ENCODE assay signal across 10 mouse cellular contexts in the genomic region with DNA sequence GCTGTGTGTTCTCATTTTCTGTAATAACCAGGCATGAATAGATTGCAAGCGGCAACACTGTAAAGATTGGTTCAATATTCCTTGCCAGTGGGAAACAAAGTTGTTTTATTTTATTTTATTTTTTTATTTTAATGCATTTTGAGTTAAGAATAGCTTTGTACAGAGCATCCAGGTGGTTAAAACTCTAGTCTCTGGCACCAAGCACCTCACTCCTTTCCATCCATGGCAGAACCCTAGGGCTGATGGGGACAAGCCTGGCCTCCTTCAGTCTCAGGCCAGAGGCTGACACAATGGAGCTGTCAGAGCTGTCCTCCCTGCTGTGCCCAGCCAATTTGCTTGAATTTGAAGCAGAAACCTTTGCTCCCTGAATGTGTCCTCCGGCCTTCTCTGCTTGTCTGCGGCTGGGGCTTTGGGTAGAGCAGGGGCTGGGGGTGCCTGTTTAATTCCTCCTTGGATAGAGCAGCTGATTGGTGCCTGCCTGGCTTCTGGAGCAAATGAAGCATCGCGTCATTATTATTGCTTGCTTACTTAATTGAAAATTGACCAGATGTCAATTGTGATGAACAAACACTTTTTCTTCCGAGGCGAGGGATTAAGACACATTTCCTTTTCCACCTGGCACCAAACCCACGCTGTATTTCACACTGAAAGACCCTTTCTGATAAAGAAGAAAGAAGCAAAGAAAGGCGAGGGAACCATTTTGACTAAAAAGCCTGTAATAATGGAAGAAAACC. TPM values are rescaled to one million over a fixed set of nuclear protein-coding genes. Genes with fewer than 3 reads are reported as not detected.
A peak's percentile ranks its signal among the peaks of the same experiment; 100 is the strongest.
DNase-seq lines count a peak whose midpoint lies in the region; ATAC-seq lines count a peak whose summit lies in the region.
"Had no signal": no experiment of that assay in that cellular context is flagged by ENCODE, and none has a peak within 500 bp of the region (broad histone marks: within the 10 kb centered on the region; RNA-seq: fewer than 3 reads in every experiment).

No protein-coding gene starts in this region.

- H3K36me3 ChIP-seq in forebrain, embryonic 15.5 days: no peaks in the 10 kb centered on the region
- no peaks in the 10 kb centered on the region for H3K36me3 ChIP-seq in midbrain, embryonic 14.5 days (ENCODE audit: control insufficient read depth, insufficient read depth, low read length)
- H3K36me3 ChIP-seq: kidney, embryonic 15.5 days; liver, embryonic 15.5 days had no signal

- H3K27ac ChIP-seq in forebrain, embryonic 15.5 days (replicated peaks): peak overlapping the region; percentile 84
- H3K27ac ChIP-seq in midbrain, embryonic 14.5 days (replicated peaks; ENCODE audit: low read depth, low read length): peak overlapping the region; percentile 85
- H3K27ac ChIP-seq: kidney, embryonic 15.5 days; liver, embryonic 15.5 days had no signal

- H3K4me1 ChIP-seq in forebrain, embryonic 15.5 days: peaks cover 17% of the 10 kb centered on the region
- peaks cover 12% of the 10 kb centered on the region; the same call in 1 of the 2 replicates for H3K4me1 ChIP-seq in midbrain, embryonic 14.5 days (ENCODE audit: control insufficient read depth, insufficient read depth, low read length)

- no peak overlapping the region for H3K4me2 ChIP-seq in forebrain, embryonic 15.5 days (replicated peaks)
- peak overlapping the region; percentile 29 for H3K4me2 ChIP-seq in midbrain, embryonic 14.5 days (ENCODE audit: low read length)
- H3K4me2 ChIP-seq: kidney, embryonic 15.5 days; liver, embryonic 15.5 days had no signal

- WGBS in forebrain, embryonic 15.5 days: 7% methylated on average over 9 of the region's 9 CpGs
- WGBS in midbrain, embryonic 14.5 days: 12% methylated on average over 9 of the region's 9 CpGs

- ATAC-seq in cerebellum, adult (ENCODE audit: insufficient number of reproducible peaks, low FRiP score, low TSS enrichment): 0 out of 2 replicates have a peak, but pooled peaks have one; percentile 13
- peak; percentile 92 for ATAC-seq in forebrain, embryonic 15.5 days (replicated peaks)
- peak; percentile 84 for ATAC-seq in midbrain, embryonic 14.5 days (ENCODE audit: low FRiP score, low TSS enrichment)

- no peak overlapping the region for H3K4me3 ChIP-seq in forebrain, embryonic 15.5 days
- no peak overlapping the region for H3K4me3 ChIP-seq in midbrain, embryonic 14.5 days (replicated peaks; ENCODE audit: low read depth, low read length)
- H3K4me3 ChIP-seq: kidney, embryonic 15.5 days; liver, embryonic 15.5 days had no signal

- no peak overlapping the region for H3K9ac ChIP-seq in forebrain, embryonic 15.5 days (replicated peaks)
- peak overlapping the region; percentile 45 for H3K9ac ChIP-seq in midbrain, embryonic 14.5 days (replicated peaks; ENCODE audit: low read length)
- H3K9ac ChIP-seq: kidney, embryonic 15.5 days; liver, embryonic 15.5 days had no signal

- no peaks in the 10 kb centered on the region for H3K27me3 ChIP-seq in forebrain, embryonic 15.5 days
- no peaks in the 10 kb centered on the region for H3K27me3 ChIP-seq in midbrain, embryonic 14.5 days (ENCODE audit: control insufficient read depth, insufficient read depth, low read length)

- no peak for DNase-seq in cerebellum, adult 8-10 months
- DNase-seq in cerebellum, adult 9-11 months: peak; percentile 28
- DNase-seq in midbrain, embryonic 14.5 days: peak; percentile 77
- DNase-seq in urinary bladder, adult 18-20 months (ENCODE audit: low spot score in 2 of 2): no peak
- no peak for DNase-seq in layer of hippocampus, postnatal 36 days
- no peak for DNase-seq in ovary, postnatal 10 days (ENCODE audit: low spot score)

- no peaks in the 10 kb centered on the region for H3K9me3 ChIP-seq in forebrain, embryonic 15.5 days
- no peaks in the 10 kb centered on the region for H3K9me3 ChIP-seq in midbrain, embryonic 14.5 days (ENCODE audit: control insufficient read depth, low read length)
- H3K9me3 ChIP-seq: kidney, embryonic 15.5 days; liver, embryonic 15.5 days had no signal

RNA-seq across cellular contexts. Expression of gene Rftn1, which starts 46.4 kb away (rescaled TPM):
- 21.9 and 23.6 TPM in 2 replicates for polyA plus RNA-seq in forebrain, embryonic 15.5 days (2015; fragmentation: Nextera tagmentation; extraction: Ambion mirVana)
- polyA plus RNA-seq in midbrain, embryonic 14.5 days (2014; fragmentation: Nextera tagmentation; extraction: Ambion mirVana): 12.8 and 13.6 TPM in 2 replicates
- total RNA-seq in layer of hippocampus, postnatal 36 days (2021): 10 to 100 TPM; 12.5 to 14.4 TPM

RNA-seq across cellular contexts. Expression of gene Dazl, which starts 56.6 kb away (rescaled TPM):
- polyA plus RNA-seq in forebrain, embryonic 15.5 days (2015; fragmentation: Nextera tagmentation; extraction: Ambion mirVana): 0.38 and 0.84 TPM in 2 replicates
- 0.36 and 0.55 TPM in 2 replicates for polyA plus RNA-seq in midbrain, embryonic 14.5 days (2014; fragmentation: Nextera tagmentation; extraction: Ambion mirVana)
- total RNA-seq in layer of hippocampus, postnatal 36 days (2021): 1 to 10 TPM; 3.0 to 3.4 TPM

Comparison
In these comparisons a context has a peak if more than half of its experiments do, and no peak if none do; other contexts are left out.
1. DNase-seq: peak in cerebellum, adult 9-11 months (single experiment) and midbrain, embryonic 14.5 days (single experiment); none in cerebellum, adult 8-10 months (single experiment), urinary bladder, adult 18-20 months (0 of 2), layer of hippocampus, postnatal 36 days (0 of 2) and ovary, postnatal 10 days (single experiment).
2. ATAC-seq: peak in every context shown above with its lines; median percentile 92 in forebrain, embryonic 15.5 days; 84 in midbrain, embryonic 14.5 days; 13 in cerebellum, adult.